Mouse (Mus musculus) right cerebral cortex, postnatal 36 days (tissue): ENCODE results near the gene Phc3.

Source experiments
- DNase-seq, 2 experiments: peaks; one replicate each; pipeline ENCODE4 v3.0.0; 2022; ENCODE audit warnings: low spot score in 2 of 2, mixed read lengths in 1 of 2

Gene Phc3

DNA sequence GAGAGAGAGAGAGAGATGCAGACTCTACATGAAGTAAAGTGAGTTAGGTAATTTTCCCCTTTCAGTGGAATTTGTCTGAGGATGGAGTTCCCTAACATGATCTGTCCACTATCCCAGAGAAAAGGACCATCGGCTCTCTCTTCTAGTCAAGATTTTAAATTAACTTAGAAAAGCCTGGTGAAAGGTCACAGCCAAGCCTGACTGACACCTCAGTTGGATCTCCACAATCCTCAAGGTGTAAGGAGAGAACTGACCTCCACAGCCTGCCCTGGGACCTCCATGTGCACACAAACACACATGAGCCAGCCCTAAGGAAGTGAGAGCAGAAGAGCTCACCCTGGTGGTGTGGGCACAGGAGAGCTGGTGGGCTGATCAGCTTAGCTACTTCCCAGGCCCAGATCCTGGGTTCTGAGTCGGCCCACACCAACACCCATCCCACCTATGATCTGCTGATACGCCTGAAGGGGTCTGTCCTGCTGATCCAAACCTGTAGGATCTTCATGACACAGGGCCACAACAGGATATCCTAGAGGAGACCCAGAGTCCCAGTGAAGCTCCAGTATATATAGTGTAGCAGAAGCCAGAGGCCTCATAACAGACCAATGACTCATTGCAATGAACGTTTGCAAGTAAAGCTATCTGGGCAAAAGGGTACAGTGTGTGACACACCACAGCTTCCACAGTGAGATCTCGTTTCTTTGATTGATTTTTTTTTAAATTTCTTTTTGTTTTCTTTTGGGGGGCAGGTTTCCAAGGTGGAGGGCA, 12.6 kb upstream of the Phc3 start:
- no peak for DNase-seq

DNA sequence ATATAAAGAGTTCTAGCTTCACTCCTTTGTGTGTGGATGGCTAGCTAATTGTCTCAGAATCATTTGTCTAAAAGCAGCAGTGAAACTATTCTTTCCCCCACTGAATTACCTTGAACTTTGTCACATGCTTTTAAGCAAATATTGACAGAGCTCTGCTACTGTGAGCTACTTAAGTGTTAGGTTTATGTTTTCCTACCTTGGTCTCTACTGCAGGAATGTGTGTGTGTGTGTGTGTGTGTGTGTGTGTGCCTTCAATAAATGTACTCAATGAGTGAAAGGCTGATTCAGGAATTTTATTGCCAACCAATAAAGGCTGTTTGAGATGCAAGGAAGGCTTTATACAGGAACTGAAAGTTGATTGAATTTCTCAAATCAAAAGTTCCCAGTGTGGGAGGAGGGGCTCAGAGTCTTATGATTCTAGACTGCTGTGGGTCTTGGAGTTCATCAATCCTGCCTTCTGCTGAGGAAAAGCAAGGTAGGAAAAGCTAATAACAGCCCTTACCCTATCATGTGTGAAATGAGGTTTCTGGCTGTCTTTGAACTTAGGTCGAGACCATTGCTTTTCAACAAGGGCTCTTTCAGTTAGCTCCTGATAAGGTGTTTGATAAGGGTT, 7.9 kb upstream of the Phc3 start:
- DNase-seq: no peak

DNA sequence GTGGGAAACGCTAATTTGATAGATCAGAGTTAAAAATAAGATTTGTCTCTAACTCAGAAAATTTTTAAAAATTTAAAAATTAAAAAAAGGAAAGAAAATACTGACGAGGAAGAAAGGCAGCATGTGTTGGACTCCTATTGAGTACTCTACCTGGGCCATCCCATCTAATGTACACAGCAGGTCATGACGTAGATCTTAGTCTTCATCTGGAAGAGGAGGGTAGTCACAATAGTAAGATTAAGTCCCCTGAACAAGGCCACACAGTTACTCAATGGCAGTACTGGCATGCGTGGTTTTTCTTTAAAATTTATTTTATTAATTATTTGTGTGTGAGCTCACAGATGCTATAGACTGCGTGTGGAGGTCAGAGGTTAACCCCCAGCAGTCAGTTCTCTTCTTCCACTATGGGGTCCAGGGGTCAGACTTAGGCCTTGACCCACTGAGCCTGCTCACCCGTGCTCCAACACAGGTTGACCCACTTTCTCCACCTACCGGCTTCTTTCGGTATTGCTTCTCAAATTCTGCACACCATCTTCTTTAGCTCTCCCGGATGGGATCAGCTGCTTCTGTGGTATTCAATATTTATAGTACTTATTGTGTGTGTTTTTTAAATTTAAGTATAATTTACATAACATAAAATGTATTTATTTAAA, 6.0 kb upstream of the Phc3 start:
- DNase-seq: no peak

DNA sequence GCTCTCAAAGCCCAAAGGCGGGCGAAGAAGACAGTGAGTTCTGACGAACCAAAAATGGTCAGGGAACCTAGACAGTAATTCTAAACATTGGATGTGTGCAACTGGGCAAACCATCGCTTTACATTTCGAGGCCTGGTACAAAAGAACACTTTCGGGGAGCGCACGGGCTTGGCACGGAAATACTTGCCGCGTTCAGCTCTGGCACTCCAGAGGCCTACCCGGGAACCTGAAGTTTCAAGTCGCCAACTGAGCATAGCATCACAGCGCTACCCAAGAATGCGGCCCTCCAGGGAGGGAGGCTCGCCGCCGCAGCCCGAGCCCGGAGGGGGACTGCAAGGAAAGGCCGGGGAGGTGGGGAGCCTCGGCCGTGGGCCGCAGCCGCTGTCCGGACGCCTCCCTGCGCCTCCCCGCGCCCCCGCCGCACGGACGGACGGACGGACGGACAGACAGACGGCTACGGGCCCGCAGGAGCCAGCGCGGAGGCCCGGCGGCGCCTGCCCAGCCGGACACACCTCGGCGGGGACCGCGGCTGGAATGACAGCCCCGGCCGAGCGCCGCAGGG, 603 bp downstream of the Phc3 start:
- DNase-seq: peak in 1 of 2 experiments; percentile 20

DNA sequence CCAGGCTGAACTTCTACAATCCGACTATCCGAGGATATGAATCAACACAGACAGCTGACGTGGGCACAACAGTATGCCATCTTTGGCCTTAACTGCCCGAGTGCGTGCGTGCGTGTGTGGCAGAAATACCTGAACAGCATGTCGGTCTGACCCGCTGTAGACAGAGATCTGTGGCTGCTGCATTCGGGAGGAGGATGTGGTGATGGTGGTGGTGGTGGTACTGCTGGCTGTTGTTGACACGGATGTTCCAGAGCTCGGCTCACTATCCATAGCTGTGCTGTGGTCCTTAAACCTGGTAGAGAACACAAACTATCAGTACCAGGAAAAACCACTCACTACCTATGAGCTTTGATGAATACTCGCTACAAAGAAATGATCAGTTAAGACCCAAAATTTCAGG, 3.6 kb downstream of the Phc3 start:
- DNase-seq: no peak

DNA sequence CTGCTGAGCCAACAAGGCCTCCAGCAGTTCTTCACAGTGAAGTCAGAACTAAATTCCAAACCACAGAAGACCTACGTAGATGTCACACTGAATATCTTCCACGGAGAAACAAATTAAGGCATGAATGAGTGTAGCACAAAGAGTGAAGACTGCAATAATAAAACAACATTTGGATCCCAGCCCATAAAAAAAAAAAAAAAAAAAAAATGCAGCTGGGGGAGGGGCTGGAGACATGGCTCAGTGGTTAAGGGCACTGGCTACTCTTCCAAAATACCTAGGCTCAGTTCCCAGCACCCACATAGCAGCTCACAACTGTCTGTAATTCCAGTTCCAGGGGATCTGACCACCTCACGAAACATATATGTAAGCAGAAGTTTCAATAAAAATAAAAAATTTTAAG, 5.0 kb downstream of the Phc3 start:
- no peak for DNase-seq

DNA sequence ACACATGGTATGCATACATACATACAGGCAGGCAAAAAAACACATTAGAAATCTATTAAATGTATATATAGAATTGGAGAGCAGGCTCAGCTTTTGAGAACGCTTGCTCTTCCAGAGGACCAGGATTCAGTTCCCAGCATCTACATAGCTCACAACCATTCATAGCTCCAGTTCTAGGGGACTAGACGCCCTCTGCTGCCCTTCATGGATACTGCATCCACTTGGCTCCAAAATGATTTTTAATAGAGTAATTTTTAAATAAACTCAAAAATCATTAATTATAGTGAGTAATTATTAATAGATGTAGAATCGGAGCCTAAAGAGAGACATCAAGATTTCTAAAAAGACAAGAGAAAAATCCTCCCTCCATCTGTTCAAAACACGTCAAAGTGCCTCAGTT, 6.1 kb downstream of the Phc3 start:
- DNase-seq: no peak

DNA sequence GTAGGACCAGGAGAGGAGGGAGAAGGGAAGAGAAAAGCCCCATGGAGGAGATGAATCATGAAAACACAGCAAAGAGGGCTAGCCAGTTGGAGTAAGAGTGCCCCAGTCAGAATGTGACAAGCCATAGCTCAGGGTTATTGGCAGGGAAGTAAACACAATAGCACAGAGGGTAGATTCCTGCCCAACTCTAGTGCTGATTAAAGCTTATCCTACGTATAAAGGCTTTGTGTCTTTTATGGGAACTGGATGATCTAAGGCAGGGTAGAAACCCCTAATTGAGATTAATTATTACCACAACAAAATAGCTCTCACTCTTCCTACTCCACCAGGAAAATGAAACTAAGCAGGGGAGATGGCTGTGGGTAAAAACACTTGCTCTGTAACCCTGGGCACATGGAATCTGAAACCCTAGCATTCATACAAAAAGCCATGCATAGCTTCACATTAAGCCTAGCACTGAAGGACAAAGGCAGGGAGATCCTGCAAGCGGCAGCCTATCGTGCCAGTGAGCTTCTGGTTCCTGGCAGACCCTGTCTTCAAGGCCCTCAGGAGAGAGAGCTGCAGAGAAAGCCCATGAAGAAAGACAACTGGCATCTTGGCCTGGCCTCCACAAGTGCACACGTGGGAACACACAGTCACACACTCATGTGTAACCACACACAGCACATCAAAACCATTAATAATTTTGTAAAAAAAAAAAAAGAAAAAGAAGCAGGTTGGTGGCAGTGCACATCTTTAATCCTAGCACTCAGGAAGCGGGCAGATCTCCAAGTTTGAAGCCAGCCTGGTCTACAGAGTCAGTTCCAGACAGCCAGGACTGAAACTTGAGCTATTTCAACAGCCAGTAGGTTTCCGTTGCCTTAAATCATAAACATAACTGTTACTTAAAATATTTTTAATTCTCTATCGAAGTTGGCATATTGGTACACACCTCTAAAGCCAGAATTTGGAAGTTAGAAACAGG, 9.1 kb downstream of the Phc3 start:
- no peak for DNase-seq

DNA sequence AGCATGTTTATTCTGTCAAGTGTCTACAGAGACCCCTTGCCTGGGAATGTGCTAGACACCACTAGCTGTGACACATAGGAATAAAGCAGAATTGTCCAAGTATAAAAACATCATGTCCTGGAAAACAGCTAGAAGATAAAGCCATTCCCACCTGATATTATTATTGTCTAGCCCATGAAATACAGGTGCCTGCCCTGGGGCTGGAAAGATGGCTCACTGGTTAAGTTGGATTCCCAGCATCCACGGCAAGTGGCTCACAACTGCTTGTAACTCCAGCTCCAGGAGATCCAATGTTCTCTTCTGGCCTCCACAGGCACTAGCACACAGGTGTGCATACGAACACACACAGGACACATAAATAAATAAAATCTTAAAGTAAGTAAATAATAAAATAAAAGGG, 10.5 kb downstream of the Phc3 start:
- DNase-seq: no peak

DNA sequence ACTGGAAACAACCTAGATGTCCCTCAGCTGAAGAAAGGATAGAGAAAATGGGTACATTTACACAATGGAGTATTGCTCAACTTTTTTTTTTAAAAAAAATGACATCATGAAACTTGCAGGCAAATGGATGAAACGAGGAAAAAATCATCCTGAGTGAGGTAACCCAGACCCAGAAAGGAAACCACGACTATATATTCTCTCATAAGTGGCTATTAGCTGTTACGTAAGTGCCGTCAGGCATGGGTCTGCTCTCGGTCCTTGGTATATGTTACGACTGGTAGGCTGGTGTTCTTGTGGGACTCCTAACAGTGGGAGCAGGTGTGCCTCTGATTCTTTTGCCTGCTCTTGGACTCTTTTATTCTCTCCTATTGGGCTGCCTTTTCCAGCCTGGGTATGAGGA, 12.9 kb downstream of the Phc3 start:
- DNase-seq: no peak

DNA sequence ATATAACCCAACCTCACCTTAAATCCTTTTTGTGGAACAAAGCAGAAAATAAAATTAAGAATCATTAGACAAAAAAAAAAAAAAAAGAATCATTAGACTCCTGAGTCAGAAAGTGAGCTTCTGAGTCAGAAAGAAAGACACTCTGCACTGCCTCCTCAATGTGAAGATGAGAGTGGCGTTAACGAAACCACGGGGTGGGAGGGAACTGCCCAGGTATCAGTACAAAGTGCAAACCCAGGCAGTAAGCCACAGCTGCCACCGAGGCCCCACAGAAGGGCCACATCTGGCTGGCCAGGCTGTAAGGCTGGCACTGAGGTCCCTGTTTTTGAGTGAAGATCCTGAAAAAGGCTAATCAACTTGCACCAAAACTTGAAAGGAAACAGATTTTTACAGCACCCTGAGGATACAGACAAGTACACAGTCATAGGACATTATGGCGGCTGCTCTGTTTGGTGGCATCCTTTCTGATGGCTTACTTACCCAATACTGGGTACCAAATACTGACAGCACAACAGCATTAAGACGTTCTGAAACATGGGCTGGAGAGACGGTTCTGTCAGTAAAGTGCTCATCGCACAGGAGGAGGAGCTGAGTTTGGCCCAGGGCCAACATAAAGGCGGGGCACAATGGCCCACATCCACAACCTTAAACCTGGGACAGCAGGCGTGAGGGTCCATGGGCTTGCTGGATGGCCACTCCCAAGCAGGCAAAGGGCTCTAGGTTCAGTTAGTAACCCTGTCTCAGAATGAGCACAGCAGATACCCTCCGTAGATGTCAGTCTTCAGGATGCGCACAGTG, 16.7 kb downstream of the Phc3 start:
- no peak for DNase-seq

DNA sequence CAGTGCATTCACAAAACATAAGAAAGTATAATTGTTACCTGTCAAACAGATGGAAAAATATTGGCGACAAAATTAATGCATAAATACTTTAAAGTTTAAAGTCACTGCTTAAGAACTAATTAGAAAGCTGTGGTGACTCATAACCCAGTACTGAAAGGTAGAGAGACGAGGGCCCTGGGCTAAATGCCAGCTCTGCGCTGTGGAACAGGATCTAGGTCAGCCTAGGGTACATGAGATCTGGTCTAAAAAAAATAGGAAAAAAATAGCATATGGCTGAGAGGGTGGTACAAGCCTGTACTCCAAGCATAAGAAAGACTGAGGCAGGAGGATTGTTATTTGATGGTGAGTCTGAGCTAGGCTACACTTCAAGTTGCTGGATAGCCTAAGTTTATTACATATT, 17.6 kb downstream of the Phc3 start:
- DNase-seq: peak in 1 of 2 experiments; percentile 45

DNA sequence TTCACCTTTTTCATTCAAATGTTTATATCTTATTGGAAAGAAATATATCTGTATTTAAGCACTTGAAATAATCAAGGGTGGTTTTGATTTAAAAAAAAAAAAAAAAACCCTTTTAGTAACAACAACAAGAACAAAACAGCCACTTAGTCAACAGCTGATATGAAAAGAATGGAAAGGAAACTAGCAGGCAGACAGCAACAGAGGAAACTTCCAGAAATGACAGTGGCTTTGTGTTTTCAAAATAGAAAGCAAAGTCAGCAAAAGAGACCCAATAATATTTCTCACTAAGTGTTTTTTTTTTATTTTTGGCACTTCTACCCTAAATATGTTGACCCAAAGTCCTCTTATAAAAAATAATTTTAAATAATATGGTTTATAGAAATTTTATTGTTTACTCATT, 34.8 kb downstream of the Phc3 start:
- no peak for DNase-seq

DNA sequence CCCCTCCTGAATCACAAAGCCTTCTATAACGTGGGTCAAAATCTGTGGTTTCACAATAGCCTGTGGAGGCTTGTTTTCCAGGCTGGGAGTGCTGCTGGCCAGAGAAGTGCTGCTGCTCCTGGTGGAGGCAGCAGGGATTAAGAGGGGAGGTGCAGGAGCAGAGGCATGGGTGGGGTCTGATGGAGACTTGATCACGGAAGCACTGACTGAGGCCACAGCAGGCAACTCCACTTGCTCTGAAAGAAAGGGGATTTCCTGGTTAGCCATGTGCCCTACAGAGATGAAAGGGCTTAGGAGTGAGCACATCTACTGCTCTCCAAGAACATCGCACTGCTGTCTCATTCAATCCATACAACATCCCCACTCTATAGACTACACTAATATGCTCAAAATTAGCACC, 39.4 kb downstream of the Phc3 start:
- no peak for DNase-seq

DNA sequence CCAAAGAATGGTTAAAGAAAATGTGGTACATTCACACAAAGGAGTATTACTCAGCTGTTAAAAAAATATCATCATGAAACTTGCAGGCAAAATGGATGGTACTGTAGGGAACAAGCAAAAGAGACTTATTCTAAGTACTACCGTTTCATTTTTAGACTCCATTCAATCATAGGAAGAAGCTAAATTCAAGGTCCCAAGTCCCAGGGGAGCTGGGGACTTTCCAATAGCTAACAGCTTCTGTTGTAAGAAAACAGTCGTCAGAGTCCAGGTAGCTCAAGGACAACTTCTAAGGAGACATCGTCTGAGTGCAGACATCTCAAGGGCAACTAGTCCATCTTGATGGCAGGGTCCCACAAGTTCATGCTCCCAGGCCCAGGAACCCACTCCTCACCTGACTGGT, 41.6 kb downstream of the Phc3 start:
- no peak for DNase-seq

DNA sequence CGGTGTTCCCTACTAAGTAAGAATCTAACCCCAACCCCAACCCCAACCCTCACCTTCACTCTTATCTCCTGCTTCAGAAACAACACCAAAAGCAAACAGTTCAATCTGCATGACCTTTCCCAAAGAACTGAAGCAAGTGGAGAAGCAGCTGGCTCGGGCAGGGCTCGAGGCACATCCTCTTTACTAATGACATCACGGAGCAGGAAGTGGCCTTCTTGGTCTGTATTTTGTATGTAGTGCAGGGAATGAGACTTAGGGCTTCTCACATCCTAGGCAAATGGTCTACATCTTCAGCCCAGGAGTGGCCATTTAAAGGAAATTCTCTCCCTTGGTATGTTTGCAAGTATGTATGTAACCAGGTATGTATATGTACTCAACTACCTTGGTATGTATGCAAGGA, 52.1 kb downstream of the Phc3 start:
- DNase-seq: no peak

DNA sequence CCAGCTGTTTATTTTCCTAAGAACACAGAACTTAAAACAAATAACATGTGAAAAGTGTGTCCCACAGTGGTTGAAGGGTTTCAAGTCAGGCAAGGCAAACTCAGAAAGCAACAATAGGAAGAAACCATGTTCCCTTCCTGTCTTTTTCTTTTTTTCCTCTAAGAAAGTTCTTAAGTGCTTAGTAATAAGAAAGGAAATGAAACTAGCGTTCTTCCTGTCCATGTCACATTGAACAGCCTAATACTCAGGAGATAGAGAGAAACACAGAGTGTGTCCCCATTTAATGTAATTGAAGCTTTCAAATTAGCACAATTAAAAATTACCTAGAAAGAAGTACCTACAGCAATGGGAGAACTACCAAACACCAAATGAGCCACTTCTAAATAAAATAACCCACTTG, 64.6 kb downstream of the Phc3 start:
- no peak for DNase-seq

DNA sequence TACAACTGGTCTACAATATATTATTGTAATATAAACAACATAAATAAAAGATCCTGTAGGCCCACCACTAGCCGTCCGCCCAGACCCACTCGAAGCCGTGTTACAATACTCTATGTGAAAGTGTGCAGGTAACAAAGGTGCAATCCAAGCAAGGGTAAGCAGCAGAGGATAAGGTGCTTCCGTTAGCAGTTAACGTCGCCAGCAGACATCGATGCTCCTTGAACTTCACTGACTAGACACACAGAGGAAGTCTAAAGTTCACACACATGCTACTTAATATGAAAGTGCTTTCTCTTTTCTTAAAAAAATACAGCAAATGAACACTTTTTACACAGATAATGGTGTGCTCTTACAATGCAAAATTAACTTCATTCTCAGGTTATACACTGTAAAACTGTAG, 69.8 kb downstream of the Phc3 start:
- DNase-seq: no peak

DNA sequence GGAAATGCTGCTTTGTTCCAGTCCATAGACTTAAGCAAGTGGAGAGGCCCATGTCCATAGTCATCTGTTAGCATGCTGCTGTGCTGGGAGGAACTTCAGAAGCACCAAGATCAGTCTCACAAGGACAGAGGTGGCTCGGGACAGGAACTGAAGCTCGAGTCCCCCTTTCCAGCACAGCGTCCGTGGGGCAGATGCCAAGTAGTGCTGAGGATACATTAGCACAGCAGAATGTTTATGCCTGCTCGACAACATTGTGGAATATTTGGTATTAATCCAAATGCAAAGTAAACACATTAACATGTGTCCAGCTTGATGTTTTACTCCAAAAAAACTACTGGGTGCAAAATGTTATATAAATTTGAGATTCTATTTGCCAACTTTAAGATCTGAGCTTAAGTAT, 72.5 kb downstream of the Phc3 start:
- no peak for DNase-seq

DNA sequence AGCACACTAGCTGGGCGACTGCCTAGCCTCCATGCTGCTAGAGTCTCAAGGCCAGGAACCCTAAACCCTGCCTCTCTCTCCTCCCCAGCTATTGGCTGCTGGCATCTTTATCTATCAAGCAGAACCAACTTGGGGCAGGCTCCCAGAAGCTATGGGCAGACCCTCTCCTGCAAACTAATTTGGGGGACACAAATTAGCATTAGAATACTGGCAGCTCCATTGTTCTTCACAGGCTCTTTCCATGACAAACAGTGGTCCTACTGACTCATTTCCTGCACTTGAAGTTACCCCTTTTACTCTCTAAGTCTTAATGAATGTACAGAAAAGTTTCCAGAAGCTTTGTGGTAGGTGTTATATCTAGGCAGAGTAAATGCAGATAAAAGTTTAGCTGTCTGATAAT, 80.2 kb downstream of the Phc3 start:
- no peak for DNase-seq

DNA sequence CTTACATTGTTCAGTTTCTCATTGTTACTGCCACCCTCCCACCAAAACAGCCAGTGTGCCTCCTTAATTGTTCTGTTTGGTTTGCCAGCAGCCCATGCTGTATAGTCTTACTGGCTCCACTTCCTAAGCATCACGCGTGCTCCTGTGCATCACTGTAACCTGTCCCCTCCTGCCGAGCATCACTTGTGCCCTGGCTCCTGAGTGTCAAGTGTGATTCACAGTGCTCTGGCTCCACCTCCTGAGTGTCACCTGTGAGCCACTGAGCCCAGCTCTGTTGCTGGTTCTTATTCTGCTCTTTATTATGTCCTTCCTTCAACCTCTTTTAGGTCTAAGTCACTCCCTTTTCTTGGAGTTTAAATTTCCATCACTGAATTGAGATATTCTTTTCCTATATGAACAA, 81.8 kb downstream of the Phc3 start:
- no peak for DNase-seq
